Mouse (Mus musculus) liver, embryonic 12.5 days (tissue): ENCODE results near the gene Nop16. TPM values are rescaled to one million over a fixed set of nuclear protein-coding genes. Genes with fewer than 3 reads are reported as not detected.

Source experiments
- ATAC-seq: fragments of 200-750 bp; cut with Nextera tagmentation; 2 replicates; pipeline ENCODE4 v1.8.0; 2017; ENCODE audit warnings: moderate number of reproducible peaks, mild to moderate bottlenecking, moderate library complexity
- H3K27ac ChIP-seq: fragments of 300-500 bp; sonication (generic); 2 replicates; pipeline ENCODE4 v1.5.1; 2016; ENCODE audit warnings: mild to moderate bottlenecking
- H3K27me3 ChIP-seq: fragments of 300-500 bp; sonication (generic); replicated peaks from 2 replicates; pipeline ENCODE4 v1.6.1; 2016; ENCODE audit warnings: mild to moderate bottlenecking, moderate library complexity
- H3K36me3 ChIP-seq: fragments of 300-500 bp; sonication (generic); 2 replicates; pipeline ENCODE4 v1.6.1; 2016; ENCODE audit warnings: mild to moderate bottlenecking, moderate library complexity
- H3K4me1 ChIP-seq: fragments of 300-500 bp; sonication (generic); 2 replicates; pipeline ENCODE4 v1.6.1; 2016
- H3K4me2 ChIP-seq: fragments of 300-500 bp; sonication (generic); 2 replicates; pipeline ENCODE4 v1.6.1; 2016; ENCODE audit warnings: mild to moderate bottlenecking, moderate library complexity
- H3K4me3 ChIP-seq: fragments of 300-500 bp; sonication (generic); 2 replicates; pipeline ENCODE4 v1.5.1; 2016; ENCODE audit warnings: mild to moderate bottlenecking, moderate library complexity
- H3K9ac ChIP-seq: fragments of 300-500 bp; sonication (generic); 2 replicates; pipeline ENCODE4 v1.6.1; 2016; ENCODE audit warnings: mild to moderate bottlenecking, moderate library complexity
- H3K9me3 ChIP-seq: fragments of 300-500 bp; sonication (generic); replicated peaks from 2 replicates; pipeline ENCODE4 v1.6.1; 2016; ENCODE audit warnings: mild to moderate bottlenecking, moderate library complexity
- WGBS: fragments of 180-500 bp; shearing (Covaris S2); methylation state at CpG from one replicate; pipeline ENCODE4 v1.1.7; 2016; ENCODE audit not compliant: insufficient replicate concordance; 5-methylcytosine and 5-hydroxymethylcytosine counted together
- microRNA-seq: library from miRNA; unstranded; fragments of <30 nt; microRNA quantifications from one replicate; pipeline ENCODE4, GENCODE M21; 2017
- polyA plus RNA-seq: library from polyadenylated mRNA; unstranded; fragments of >200 nt; fragmentation: Nextera tagmentation; extraction: Ambion mirVana; gene quantifications from 2 replicates; pipeline ENCODE4 v1.2.1, GENCODE M21; 2016

Nop16 gene
- polyA plus RNA-seq, 1 experiment from 2014 or later = 82.4 TPM

DNA sequence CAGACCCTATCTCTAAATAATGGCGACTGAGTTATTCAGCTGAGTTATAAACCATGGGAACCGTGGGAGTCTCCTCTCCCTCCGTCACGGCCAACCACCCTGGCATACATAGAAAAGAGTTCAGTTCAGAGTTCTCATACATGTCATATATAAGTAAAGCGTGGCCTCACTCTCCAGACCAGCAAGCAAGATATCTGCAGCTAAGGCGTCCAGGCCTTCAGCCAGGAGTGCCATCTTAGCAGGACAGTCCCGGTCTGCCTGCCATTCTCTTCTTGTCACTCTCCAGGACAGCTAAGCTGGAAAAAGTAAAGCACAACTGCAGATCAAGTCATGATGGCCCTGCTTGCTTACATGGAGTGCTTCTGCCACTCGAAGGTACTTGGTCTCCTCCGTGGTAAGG is 33.7 kb downstream of the Nop16 start:
- WGBS = 83% methylated on average over 9 of the region's 9 CpGs
- H3K9me3 ChIP-seq = no peaks in the 10 kb centered on the region
- no peak overlapping the region for H3K27ac ChIP-seq
- no peak overlapping the region for H3K4me2 ChIP-seq
- no peak overlapping the region for H3K4me3 ChIP-seq
- no peaks in the 10 kb centered on the region for H3K27me3 ChIP-seq
- ATAC-seq = no peak
- peaks cover 97% of the 10 kb centered on the region for H3K36me3 ChIP-seq
- no peak overlapping the region for H3K9ac ChIP-seq
- H3K4me1 ChIP-seq = no peaks in the 10 kb centered on the region

DNA sequence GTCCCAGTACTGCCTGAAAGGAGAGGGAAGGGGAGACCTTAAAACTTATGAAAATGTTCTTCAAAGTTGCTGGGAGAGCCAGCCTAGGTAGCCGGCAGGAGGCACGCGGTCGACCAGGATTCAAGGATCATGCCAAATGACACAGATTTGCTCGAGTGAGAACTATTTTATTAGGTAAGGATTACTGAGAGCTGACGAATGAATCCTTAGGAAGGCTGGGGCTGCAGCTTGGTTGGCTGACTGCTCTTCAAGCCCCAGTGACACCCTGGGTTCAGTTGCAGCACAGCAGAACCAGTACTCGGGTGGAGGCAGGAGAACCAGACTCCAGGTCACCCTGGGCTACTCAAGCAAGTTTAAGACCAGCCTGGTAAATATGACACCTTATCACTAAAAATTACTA is 41.9 kb downstream of the Nop16 start:
- H3K4me1 ChIP-seq = no peaks in the 10 kb centered on the region
- H3K36me3 ChIP-seq = peaks cover 67% of the 10 kb centered on the region
- no peak overlapping the region for H3K4me2 ChIP-seq
- no peak overlapping the region for H3K27ac ChIP-seq
- H3K9ac ChIP-seq = no peak overlapping the region
- ATAC-seq = no peak
- WGBS = 81% methylated on average over 7 of the region's 7 CpGs
- H3K4me3 ChIP-seq = no peak overlapping the region
- H3K27me3 ChIP-seq = no peaks in the 10 kb centered on the region
- no peaks in the 10 kb centered on the region for H3K9me3 ChIP-seq

Small RNA genes within 50 kb of the gene (microRNA-seq; reads per million reads assigned to microRNA genes)
- gene Gm24195 = not detected

Other genes starting within 250 kb of the Nop16 start
- gene Cplx2, start 218.7 kb downstream of the Nop16 start, polyA plus RNA-seq = 0.45 and 0.52 TPM in 2 replicates
- 77.6 and 78.0 TPM in 2 replicates for gene Thoc3, start 121.2 kb downstream of the Nop16 start, polyA plus RNA-seq
- gene Simc1, start 86.3 kb downstream of the Nop16 start, polyA plus RNA-seq = 4.0 and 4.3 TPM in 2 replicates
- gene 4833439L19Rik, start 24.7 kb downstream of the Nop16 start, polyA plus RNA-seq = 66.8 and 69.3 TPM in 2 replicates
- 10.7 and 10.9 TPM in 2 replicates for gene Arl10, start 15.1 kb downstream of the Nop16 start, polyA plus RNA-seq
- gene Higd2a, start 117 bp upstream of the Nop16 start, polyA plus RNA-seq = 127 and 135 TPM in 2 replicates
- 51.2 and 52.6 TPM in 2 replicates for gene Cltb, start 21.3 kb upstream of the Nop16 start, polyA plus RNA-seq
- gene Faf2, start 31.7 kb upstream of the Nop16 start, polyA plus RNA-seq = 35.3 and 39.9 TPM in 2 replicates
- 36.8 and 38.4 TPM in 2 replicates for gene Rnf44, start 103.8 kb upstream of the Nop16 start, polyA plus RNA-seq
- 7.7 and 9.9 TPM in 2 replicates for gene Cdhr2, start 111.4 kb upstream of the Nop16 start, polyA plus RNA-seq
- 0.23 and 0.35 TPM in 2 replicates for gene Gprin1, start 159.8 kb upstream of the Nop16 start, polyA plus RNA-seq
- not detected in 2 replicates for gene Sncb, start 176.5 kb upstream of the Nop16 start, polyA plus RNA-seq
- not detected in 2 replicates for gene Eif4e1b, start 193.9 kb upstream of the Nop16 start, polyA plus RNA-seq
- 1.8 and 2.3 TPM in 2 replicates for gene Tspan17, start 199.3 kb upstream of the Nop16 start, polyA plus RNA-seq